8 mouse cellular contexts compared by ENCODE assay signal in genomic region chr7:112955103-112955827, GRCm38 (mm10). TPM values are rescaled to one million over a fixed set of nuclear protein-coding genes. Genes with fewer than 3 reads are reported as not detected.
DNase-seq lines count a peak whose midpoint lies in the region; ATAC-seq and TF ChIP-seq lines count a peak whose summit lies in the region.

No protein-coding gene starts in this region.

- H3K36me3 ChIP-seq in embryonic facial prominence, embryonic 10.5 days (replicated peaks): no peaks in the 10 kb centered on the region
- H3K36me3 ChIP-seq in heart, embryonic 14.5 days (ENCODE audit: control insufficient read depth, insufficient read depth, low read length): no peaks in the 10 kb centered on the region
- no peaks in the 10 kb centered on the region for H3K36me3 ChIP-seq in kidney, postnatal 0 days (ENCODE audit: insufficient read depth, low read length)

- H3K27ac ChIP-seq in embryonic facial prominence, embryonic 10.5 days (replicated peaks): peak overlapping the region; percentile 59; the same call in 1 of the 2 replicates
- H3K27ac ChIP-seq in heart, embryonic 14.5 days (replicated peaks in 1 of 2; ENCODE audit: control insufficient read depth in 1 of 2, insufficient read depth in 1 of 2, low read depth in 2 of 2, low read length in 2 of 2): peak overlapping the region in 1 of 2 experiments; percentile 53; a peak in 2 of 4 replicates
- H3K27ac ChIP-seq in kidney, postnatal 0 days: peak overlapping the region; percentile 78

- 4% methylated on average over 40 of the region's 40 CpGs for WGBS in embryonic facial prominence, embryonic 10.5 days
- WGBS in heart, embryonic 14.5 days: 4% methylated on average over 40 of the region's 40 CpGs
- 4% methylated on average over 38 of the region's 40 CpGs for WGBS in kidney, postnatal 0 days

- no peaks in the 10 kb centered on the region for H3K9me3 ChIP-seq in embryonic facial prominence, embryonic 10.5 days
- H3K9me3 ChIP-seq in heart, embryonic 14.5 days (ENCODE audit: control insufficient read depth, low read length): no peaks in the 10 kb centered on the region
- no peaks in the 10 kb centered on the region for H3K9me3 ChIP-seq in kidney, postnatal 0 days (replicated peaks; ENCODE audit: low read length)

- TF ChIP-seq CTCF in kidney, postnatal 0 days (IDR thresholded peaks at IDR 0.05; ENCODE audit: low read depth): peak; percentile 40

- DNase-seq in ovary, postnatal 10 days (ENCODE audit: low spot score): peak; percentile 24
- no peak for DNase-seq in ovary, adult 18-20 months (ENCODE audit: low spot score)
- peak; percentile 65 for DNase-seq in embryonic facial prominence, embryonic 10.5 days (ENCODE audit: low spot score)
- DNase-seq in kidney, postnatal 0 days (ENCODE audit: low spot score): peak; percentile 58
- peak; percentile 12 for DNase-seq in lung, postnatal 25 days (ENCODE audit: low spot score)
- peak; percentile 23 for DNase-seq in right cerebral cortex, postnatal 4 days
- DNase-seq in B cell, adult 2 months: no peak

- peak overlapping the region; percentile 57 for H3K4me3 ChIP-seq in embryonic facial prominence, embryonic 10.5 days
- H3K4me3 ChIP-seq in heart, embryonic 14.5 days (ENCODE audit: control insufficient read depth in 1 of 2, insufficient read depth in 1 of 2, low read depth in 1 of 2, low read length in 2 of 2): peak overlapping the region; percentile 47 to 59
- H3K4me3 ChIP-seq in kidney, postnatal 0 days (replicated peaks; ENCODE audit: low read depth, low read length): peak overlapping the region; percentile 63

- peaks cover 37% of the 10 kb centered on the region for H3K4me1 ChIP-seq in embryonic facial prominence, embryonic 10.5 days
- H3K4me1 ChIP-seq in heart, embryonic 14.5 days (ENCODE audit: control insufficient read depth in 2 of 2, insufficient read depth in 2 of 2, low read length in 2 of 2): peaks cover 2 to 12% of the 10 kb centered on the region in 2 experiments; a peak in 3 of 4 replicates
- H3K4me1 ChIP-seq in kidney, postnatal 0 days (replicated peaks; ENCODE audit: insufficient read depth, low read length): peaks cover 12% of the 10 kb centered on the region; the same call in 1 of the 2 replicates

- H3K9ac ChIP-seq in heart, embryonic 14.5 days (ENCODE audit: low read length): peak overlapping the region; percentile 74
- peak overlapping the region; percentile 78 for H3K9ac ChIP-seq in kidney, postnatal 0 days (ENCODE audit: low read depth, low read length)

- peak overlapping the region; percentile 96 for H3K4me2 ChIP-seq in heart, embryonic 14.5 days (ENCODE audit: low read length)
- peak overlapping the region; percentile 90 for H3K4me2 ChIP-seq in kidney, postnatal 0 days (ENCODE audit: low read length)

- peaks cover 75% of the 10 kb centered on the region for H3K27me3 ChIP-seq in embryonic facial prominence, embryonic 10.5 days (replicated peaks; ENCODE audit: low read depth, poor library complexity, severe bottlenecking)
- H3K27me3 ChIP-seq in heart, embryonic 14.5 days (ENCODE audit: control insufficient read depth, insufficient read depth, low read length): peaks cover 16% of the 10 kb centered on the region
- H3K27me3 ChIP-seq in kidney, postnatal 0 days (ENCODE audit: insufficient read depth, low read length): peaks cover 7% of the 10 kb centered on the region

- 0 out of 2 replicates have a peak, but pooled peaks have one; percentile 5 for ATAC-seq in heart, embryonic 14.5 days (ENCODE audit: insufficient number of reproducible peaks, insufficient read depth, low FRiP score, low read depth)
- ATAC-seq in kidney, postnatal 0 days (replicated peaks; ENCODE audit: low FRiP score, low read depth): 0 out of 2 replicates have a peak, but pooled peaks have one; percentile 15

RNA-seq across cellular contexts. Expression of gene Rassf10, which starts 1.5 kb away (rescaled TPM):
- polyA plus RNA-seq in embryonic facial prominence, embryonic 10.5 days (2016; fragmentation: Nextera tagmentation; extraction: Ambion mirVana): 1.6 and 2.3 TPM in 2 replicates
- polyA plus RNA-seq in heart, embryonic 14.5 days (2014; fragmentation: Nextera tagmentation; extraction: Ambion mirVana): 3.0 and 3.9 TPM in 2 replicates
- polyA plus RNA-seq in kidney, postnatal 0 days (2015; fragmentation: Nextera tagmentation; extraction: Ambion mirVana): 19.9 and 20.8 TPM in 2 replicates

Comparison
In these comparisons a context has a peak if more than half of its experiments do, and no peak if none do; other contexts are left out.
1. DNase-seq: peak in ovary, postnatal 10 days (single experiment), embryonic facial prominence, embryonic 10.5 days (single experiment), kidney, postnatal 0 days (single experiment), lung, postnatal 25 days (single experiment) and right cerebral cortex, postnatal 4 days (single experiment); none in ovary, adult 18-20 months (single experiment) and B cell, adult 2 months (0 of 2).
2. Peak in every context shown above with its lines, with median percentiles within 50 percentile points of each other: H3K4me3 ChIP-seq.